Mouse (Mus musculus) limb, embryonic 11.5 days (tissue): ENCODE data around the gene Sept3. TPM values are rescaled to one million over a fixed set of nuclear protein-coding genes. Genes with fewer than 3 reads are reported as not detected.
A peak's percentile ranks its signal among the peaks of the same experiment; 100 is the strongest.

ENCODE experiments used
- ATAC-seq: fragments of 200-750 bp; cut with Nextera tagmentation; 2 replicates; pipeline ENCODE4 v1.8.0; 2017; ENCODE audit warnings: low read depth; ENCODE audit not compliant: insufficient number of reproducible peaks, low FRiP score, low TSS enrichment
- DNase-seq: peaks from one replicate; pipeline ENCODE4 v3.0.0-alpha.2; 2015; ENCODE audit warnings: low spot score
- H3K27ac ChIP-seq: fragments of 300-500 bp; sonication (generic); replicated peaks from 2 replicates; pipeline ENCODE4 v1.5.1; 2014; ENCODE audit warnings: low read depth, mild to moderate bottlenecking, low read length
- H3K27me3 ChIP-seq: fragments of 300-500 bp; sonication (generic); 2 replicates; pipeline ENCODE4 v1.6.1; 2014; ENCODE audit warnings: mild to moderate bottlenecking, low read length, mixed read lengths; ENCODE audit not compliant: control insufficient read depth, insufficient read depth
- H3K36me3 ChIP-seq: fragments of 300-500 bp; sonication (generic); 2 replicates; pipeline ENCODE4 v1.6.1; 2014; ENCODE audit warnings: mild to moderate bottlenecking, low read length, moderate library complexity, mixed read lengths; ENCODE audit not compliant: control insufficient read depth, insufficient read depth
- H3K4me1 ChIP-seq: fragments of 300-500 bp; sonication (generic); 2 replicates; pipeline ENCODE4 v1.6.1; 2014; ENCODE audit warnings: low read length, mixed read lengths; ENCODE audit not compliant: control insufficient read depth, insufficient read depth
- H3K4me2 ChIP-seq: fragments of 300-500 bp; sonication (generic); 2 replicates; pipeline ENCODE4 v1.6.1; 2014; ENCODE audit warnings: low read depth, mild to moderate bottlenecking, moderate library complexity; ENCODE audit not compliant: severe bottlenecking
- H3K4me3 ChIP-seq: fragments of 300-500 bp; sonication (generic); 2 replicates; pipeline ENCODE4 v1.5.1; 2014; ENCODE audit warnings: low read depth, low read length
- H3K9ac ChIP-seq: fragments of 300-500 bp; sonication (generic); 2 replicates; pipeline ENCODE4 v1.6.1; 2014; ENCODE audit warnings: mild to moderate bottlenecking, low read length
- H3K9me3 ChIP-seq: fragments of 300-500 bp; sonication (generic); 2 replicates; pipeline ENCODE4 v1.6.1; 2016; ENCODE audit warnings: low read length; ENCODE audit not compliant: control insufficient read depth
- WGBS: fragments of 180-500 bp; shearing (Covaris S2); extraction: QIAGEN DNeasy Blood & Tissue Kit; methylation state at CpG from one replicate; pipeline ENCODE4 v1.1.7; 2014; 5-methylcytosine and 5-hydroxymethylcytosine counted together
- polyA plus RNA-seq: library from polyadenylated mRNA; unstranded; fragments of >200 nt; fragmentation: Nextera tagmentation; extraction: Ambion mirVana; gene quantifications from 2 replicates; pipeline ENCODE4 v1.2.1, GENCODE M21; 2014

Gene Sept3
- polyA plus RNA-seq, 1 experiment from 2014 or later: 37.6 TPM

DNA sequence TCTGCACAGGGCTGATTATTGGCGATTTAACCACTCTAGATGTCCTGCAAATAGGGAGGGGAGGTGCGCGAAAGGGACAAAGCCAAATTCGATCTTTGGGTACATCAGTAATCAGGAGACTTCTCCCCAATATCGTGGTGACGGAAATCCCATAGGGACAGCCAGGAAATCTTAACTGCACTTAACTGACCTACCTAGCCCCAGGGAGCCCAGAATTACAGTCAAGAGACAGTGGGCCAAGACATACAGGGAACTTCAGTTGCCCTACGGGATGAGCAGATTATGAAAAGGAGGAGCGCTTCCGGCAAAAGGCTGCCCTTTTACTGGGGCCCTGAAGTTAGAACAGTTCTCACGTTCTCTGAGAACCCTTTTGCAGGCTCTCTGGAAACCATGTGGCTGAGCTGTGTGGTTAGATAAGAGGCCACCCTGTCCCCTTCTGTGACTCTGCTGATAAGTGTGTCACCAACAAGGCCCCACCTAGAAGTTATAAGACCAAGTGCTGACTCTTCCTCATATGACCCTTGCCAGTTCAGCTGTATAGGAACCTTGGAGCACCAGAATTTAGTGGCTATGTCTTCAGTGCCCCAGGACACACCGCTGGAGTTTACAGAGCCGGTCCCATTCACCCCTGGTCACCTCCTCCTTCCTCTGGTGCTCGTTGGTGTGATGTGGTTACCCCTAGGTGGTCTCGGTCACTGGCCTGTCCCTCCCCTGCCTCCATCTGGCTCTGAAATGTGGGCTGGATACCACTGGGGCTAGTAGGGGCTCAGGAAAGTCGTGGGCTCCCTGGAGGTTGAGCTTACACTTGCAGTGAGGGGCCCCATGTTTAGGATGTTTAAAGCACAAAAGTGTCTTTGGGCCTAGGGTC is 67.2 kb downstream of the Sept3 start:
- H3K27ac ChIP-seq: no peak overlapping the region
- H3K36me3 ChIP-seq: no peaks in the 10 kb centered on the region
- no peak for DNase-seq
- WGBS: 70% methylated on average over 15 of the region's 15 CpGs
- H3K4me3 ChIP-seq: peak overlapping the region; percentile 35; the same call in 1 of the 2 replicates
- H3K4me2 ChIP-seq: peak overlapping the region; percentile 75; the same call in 1 of the 2 replicates
- H3K9me3 ChIP-seq: no peaks in the 10 kb centered on the region
- H3K27me3 ChIP-seq: no peaks in the 10 kb centered on the region
- peaks cover 17% of the 10 kb centered on the region for H3K4me1 ChIP-seq
- no peak for ATAC-seq
- peak overlapping the region; percentile 78 for H3K9ac ChIP-seq

DNA sequence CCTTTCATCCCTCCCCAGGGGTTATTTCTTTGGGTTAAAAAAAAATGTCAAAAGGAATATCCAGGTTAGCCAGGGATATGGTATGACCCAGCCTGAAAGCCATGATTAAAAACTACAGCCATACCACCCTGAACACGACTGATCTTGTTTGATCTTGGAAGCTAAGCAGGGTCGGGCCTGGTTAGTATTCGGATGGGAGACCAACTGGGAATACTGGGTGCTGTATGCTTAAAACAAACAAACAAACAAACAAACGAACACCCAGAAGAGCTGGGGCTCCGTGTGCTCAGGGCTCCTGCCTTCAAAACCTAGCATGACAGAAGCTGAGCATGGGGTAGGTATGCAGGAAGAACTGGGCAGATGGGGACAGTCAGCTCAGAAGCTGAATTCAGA is 67.8 kb downstream of the Sept3 start:
- Histone ChIP-seq H3K27me3 (no peaks in the 10 kb centered on the region), H3K9ac (no peak overlapping the region), H3K9me3 (no peaks in the 10 kb centered on the region), H3K4me1 (peaks cover 16% of the 10 kb centered on the region), H3K36me3 (no peaks in the 10 kb centered on the region), H3K4me3 (no peak overlapping the region), H3K27ac (no peak overlapping the region), H3K4me2 (no peak overlapping the region)
- 66% methylated on average over 5 of the region's 5 CpGs for WGBS
- DNase-seq (no peak), ATAC-seq (no peak)

DNA sequence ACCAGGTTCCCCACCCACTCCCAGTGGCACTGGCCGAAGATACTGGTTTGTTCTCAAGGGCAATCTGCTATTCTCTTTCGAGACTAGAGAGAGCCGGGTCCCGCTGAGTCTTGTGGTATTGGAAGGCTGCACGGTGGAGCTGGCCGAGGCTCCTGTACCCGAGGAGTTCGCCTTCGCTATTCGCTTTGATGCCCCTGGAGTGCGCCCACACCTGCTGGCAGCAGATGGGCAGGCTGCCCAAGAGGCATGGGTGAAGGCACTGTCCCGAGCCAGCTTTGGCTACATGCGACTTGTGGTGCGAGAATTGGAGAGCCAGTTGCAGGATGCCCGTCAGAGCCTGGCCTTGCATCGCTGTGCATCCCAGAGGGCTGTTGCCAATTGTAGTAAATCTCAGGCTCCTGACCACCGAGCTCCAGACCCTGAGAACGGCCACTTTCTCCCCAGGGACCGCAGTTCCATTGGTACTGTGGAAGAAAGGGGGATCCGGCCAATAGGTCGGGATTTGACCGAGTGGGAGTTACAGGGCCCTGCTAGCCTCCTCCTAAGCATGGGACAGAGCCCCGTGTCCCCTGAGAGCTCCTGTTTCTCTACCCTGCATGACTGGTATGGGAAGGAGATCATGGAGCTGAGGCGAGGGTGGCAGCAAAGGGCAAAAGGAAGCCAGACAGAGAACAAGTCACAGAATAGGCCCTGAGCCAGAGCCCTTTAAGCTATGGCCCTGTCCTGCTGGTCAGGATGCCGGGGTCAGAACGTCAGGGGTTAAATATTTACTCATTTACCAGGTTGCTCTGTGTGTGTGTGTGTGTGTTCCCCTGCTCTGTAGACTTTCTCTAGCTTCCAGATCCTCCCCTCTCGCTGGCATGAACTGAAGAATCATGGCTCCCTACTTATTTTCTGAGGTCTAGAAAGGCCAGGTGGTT is 68.9 kb downstream of the Sept3 start:
- H3K9me3 ChIP-seq: no peaks in the 10 kb centered on the region
- H3K4me3 ChIP-seq: no peak overlapping the region
- no peaks in the 10 kb centered on the region for H3K27me3 ChIP-seq
- WGBS: 91% methylated on average over 27 of the region's 27 CpGs
- H3K9ac ChIP-seq: no peak overlapping the region
- H3K4me1 ChIP-seq: peaks cover 10% of the 10 kb centered on the region; the same call in 1 of the 2 replicates
- DNase-seq (no peak), ATAC-seq (no peak)
- H3K27ac ChIP-seq: no peak overlapping the region
- peaks cover 4% of the 10 kb centered on the region; the same call in 1 of the 2 replicates for H3K36me3 ChIP-seq
- H3K4me2 ChIP-seq: no peak overlapping the region

Other genes starting within 250 kb of the Sept3 start
- gene Desi1, start 241.0 kb upstream of the Sept3 start, polyA plus RNA-seq: 34.4 and 37.7 TPM in 2 replicates
- 326 and 338 TPM in 2 replicates for gene Snu13, start 227.3 kb upstream of the Sept3 start, polyA plus RNA-seq
- 0.04 TPM in 1 of 2 replicates, not detected in the other for gene 4930407I10Rik, start 215.7 kb upstream of the Sept3 start, polyA plus RNA-seq
- 0.05 and 0.14 TPM in 2 replicates for gene Mei1, start 204.9 kb upstream of the Sept3 start, polyA plus RNA-seq
- gene Ccdc134, start 147.0 kb upstream of the Sept3 start, polyA plus RNA-seq: 22.3 and 24.4 TPM in 2 replicates
- 129 and 138 TPM in 2 replicates for gene Srebf2, start 127.7 kb upstream of the Sept3 start, polyA plus RNA-seq
- gene Shisa8, start 62.1 kb upstream of the Sept3 start, polyA plus RNA-seq: 0.31 TPM in 1 of 2 replicates, not detected in the other
- gene Tnfrsf13c, start 50.5 kb upstream of the Sept3 start, polyA plus RNA-seq: 0.27 TPM in 1 of 2 replicates, not detected in the other
- 88.0 and 89.3 TPM in 2 replicates for gene Cenpm, start 30.1 kb upstream of the Sept3 start, polyA plus RNA-seq
- gene 1500009C09Rik, start 22.5 kb upstream of the Sept3 start, polyA plus RNA-seq: not detected in 2 replicates
- 0.20 TPM in 1 of 2 replicates, not detected in the other for gene Wbp2nl, start 24.1 kb downstream of the Sept3 start, polyA plus RNA-seq
- gene Naga, start 64.0 kb downstream of the Sept3 start, polyA plus RNA-seq: 25.8 and 29.7 TPM in 2 replicates
- gene Pheta2, start 64.0 kb downstream of the Sept3 start, polyA plus RNA-seq: 6.0 and 7.0 TPM in 2 replicates
- 220 and 233 TPM in 2 replicates for gene Smdt1, start 64.1 kb downstream of the Sept3 start, polyA plus RNA-seq
- gene Ndufa6, start 79.4 kb downstream of the Sept3 start, polyA plus RNA-seq: 276 and 278 TPM in 2 replicates
- gene Cyp2d22, start 105.4 kb downstream of the Sept3 start, polyA plus RNA-seq: 1.6 and 1.7 TPM in 2 replicates
- not detected in 2 replicates for gene Cyp2d11, start 119.1 kb downstream of the Sept3 start, polyA plus RNA-seq
- gene Cyp2d10, start 132.3 kb downstream of the Sept3 start, polyA plus RNA-seq: not detected in 2 replicates
- not detected in 2 replicates for gene Cyp2d9, start 158.5 kb downstream of the Sept3 start, polyA plus RNA-seq